Mouse (Mus musculus) kidney, embryonic 15.5 days (tissue): ENCODE data around the gene Tert. TPM values are rescaled to one million over a fixed set of nuclear protein-coding genes. Genes with fewer than 3 reads are reported as not detected.

Source experiments
- polyA plus RNA-seq: library from polyadenylated mRNA; unstranded; fragments of >200 nt; fragmentation: Nextera tagmentation; extraction: Ambion mirVana; gene quantifications from 2 replicates; pipeline ENCODE4 v1.2.1, GENCODE M21; 2015

Gene Tert
- polyA plus RNA-seq, 1 experiment from 2014 or later, result 7.3 TPM

Other genes starting within 250 kb of the Tert start
- 36.1 and 36.4 TPM in 2 replicates for gene Lpcat1, start 159.7 kb upstream of the Tert start, polyA plus RNA-seq
- 0.10 TPM in 1 of 2 replicates, not detected in the other for gene Slc6a3, start 90.2 kb upstream of the Tert start, polyA plus RNA-seq
- gene Clptm1l, start 22.9 kb upstream of the Tert start, polyA plus RNA-seq, result 123 and 133 TPM in 2 replicates
- gene Slc6a18, start 51.1 kb downstream of the Tert start, polyA plus RNA-seq, result 19.0 and 19.2 TPM in 2 replicates
- gene Slc6a19, start 78.0 kb downstream of the Tert start, polyA plus RNA-seq, result 0.78 and 1.6 TPM in 2 replicates
- gene Slc12a7, start 106.2 kb downstream of the Tert start, polyA plus RNA-seq, result 22.1 and 26.1 TPM in 2 replicates
- gene Nkd2, start 220.7 kb downstream of the Tert start, polyA plus RNA-seq, result 5.6 and 6.2 TPM in 2 replicates